Mouse (Mus musculus) stomach, postnatal 0 days (tissue): ENCODE data around the gene Fyn.

Source experiments
- CTCF ChIP-seq: IDR thresholded peaks from 2 replicates; pipeline ENCODE4 v1.5.1; 2016; ENCODE audit warnings: antibody characterized with exemption, low read depth, mild to moderate bottlenecking, moderate library complexity
- EP300 ChIP-seq: optimal IDR thresholded peaks from 2 replicates; pipeline ENCODE3; 2016; ENCODE audit warnings: antibody characterized with exemption

DNA sequence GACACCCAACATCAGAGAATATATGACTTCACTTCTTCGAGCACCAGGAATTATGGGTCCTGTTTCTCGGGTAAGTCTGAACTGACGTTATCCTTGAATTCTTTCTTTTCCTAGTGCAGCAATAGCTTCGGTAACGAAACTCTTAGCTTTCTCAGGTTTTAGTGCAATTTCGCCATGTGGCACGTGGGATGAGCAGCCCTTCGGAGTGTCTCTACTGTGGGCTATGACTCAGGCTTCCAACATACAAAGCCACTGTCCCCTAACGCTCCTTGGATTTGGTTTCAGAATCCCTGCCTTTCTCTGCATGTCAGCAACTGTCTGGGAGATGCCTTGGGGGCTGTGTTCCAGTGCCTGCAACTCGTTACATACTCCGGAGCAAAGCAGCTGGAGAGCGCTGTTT, 215.1 kb downstream of the Fyn start:
- TF ChIP-seq CTCF, result no peak
- no peak for TF ChIP-seq EP300
